Mouse (Mus musculus): ENCODE results near the gene Soga1. TPM values are rescaled to one million over a fixed set of nuclear protein-coding genes. Genes with fewer than 3 reads are reported as not detected.

The Soga1 gene
- total RNA-seq, 2 experiments from 2014 or later, result 15.4 to 20.3 TPM

DNA sequence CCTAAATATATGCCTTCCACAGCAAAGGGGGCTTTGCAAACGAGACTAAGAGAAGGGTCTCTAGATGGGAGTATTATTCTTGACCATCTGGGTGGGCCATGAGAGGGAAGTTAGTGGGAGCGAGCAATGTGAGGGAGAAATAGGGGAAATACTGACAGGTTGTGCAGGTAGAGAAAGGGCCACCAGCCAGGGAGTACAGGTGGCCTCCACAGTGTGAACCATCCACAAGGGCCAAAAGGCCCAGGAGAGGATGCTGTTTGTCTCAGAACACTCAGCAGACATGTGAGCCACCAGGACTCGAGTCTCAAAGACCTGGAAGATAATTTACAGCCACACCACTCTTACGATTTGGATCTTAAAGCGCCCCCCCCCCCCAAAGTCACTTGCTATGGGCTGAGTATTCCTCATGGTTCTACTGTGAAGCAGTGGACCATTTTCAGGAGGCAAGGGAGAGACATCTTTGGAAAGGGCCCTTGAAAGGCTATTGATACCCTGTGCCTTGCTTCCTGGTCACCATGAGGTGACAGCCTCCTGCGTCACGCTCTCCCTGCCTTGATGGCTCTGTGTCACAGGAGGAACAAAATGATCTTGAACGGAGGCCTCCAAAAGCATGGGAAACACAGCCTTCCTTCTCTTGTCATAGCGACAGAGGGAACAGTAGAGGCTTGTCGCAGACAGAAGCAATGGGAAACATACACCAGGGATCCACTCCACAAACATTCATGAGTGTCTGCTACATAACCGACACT, 18.3 kb downstream of the Soga1 start:
- DNase-seq, result no peak

DNA sequence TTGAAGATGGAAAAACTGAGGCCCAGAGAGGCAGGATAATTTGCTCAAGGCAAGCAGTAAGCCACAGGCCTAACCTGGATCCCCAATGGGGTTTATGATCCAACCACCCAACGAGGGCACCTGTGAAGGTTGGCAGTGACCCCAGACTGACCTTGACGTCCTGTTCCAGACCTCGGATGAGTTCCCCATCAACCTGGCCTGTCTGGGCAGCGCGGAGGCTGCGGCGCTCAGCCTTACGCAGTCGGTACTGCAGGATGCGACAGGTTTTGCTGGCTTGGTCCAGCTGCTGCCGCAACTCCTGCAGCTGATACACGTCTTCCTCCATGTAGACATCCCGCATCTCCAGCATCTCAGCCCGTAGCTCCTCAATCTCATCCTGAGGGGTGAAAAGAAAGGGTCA, 19.0 kb downstream of the Soga1 start:
- no peak for DNase-seq

DNA sequence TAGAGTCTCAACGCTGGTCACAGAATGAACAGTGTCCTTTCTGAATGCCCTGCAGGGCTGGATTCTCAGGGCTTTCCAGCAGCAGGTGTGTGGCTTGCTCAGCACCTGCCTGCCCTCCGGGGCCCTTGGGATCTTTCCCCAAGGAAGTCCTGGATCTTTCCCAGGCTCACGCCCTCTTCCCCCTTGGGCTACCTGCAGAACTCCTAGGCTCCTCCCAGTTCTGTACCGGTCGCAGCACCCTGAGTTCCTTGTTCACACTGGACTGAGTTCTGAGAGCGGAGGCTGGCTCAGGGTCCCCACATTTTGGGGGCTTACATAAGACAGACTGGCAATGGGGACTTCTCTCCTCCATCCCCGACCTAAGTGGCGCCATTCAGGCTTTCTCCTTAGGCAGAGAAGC, 19.9 kb downstream of the Soga1 start:
- no peak for DNase-seq

DNA sequence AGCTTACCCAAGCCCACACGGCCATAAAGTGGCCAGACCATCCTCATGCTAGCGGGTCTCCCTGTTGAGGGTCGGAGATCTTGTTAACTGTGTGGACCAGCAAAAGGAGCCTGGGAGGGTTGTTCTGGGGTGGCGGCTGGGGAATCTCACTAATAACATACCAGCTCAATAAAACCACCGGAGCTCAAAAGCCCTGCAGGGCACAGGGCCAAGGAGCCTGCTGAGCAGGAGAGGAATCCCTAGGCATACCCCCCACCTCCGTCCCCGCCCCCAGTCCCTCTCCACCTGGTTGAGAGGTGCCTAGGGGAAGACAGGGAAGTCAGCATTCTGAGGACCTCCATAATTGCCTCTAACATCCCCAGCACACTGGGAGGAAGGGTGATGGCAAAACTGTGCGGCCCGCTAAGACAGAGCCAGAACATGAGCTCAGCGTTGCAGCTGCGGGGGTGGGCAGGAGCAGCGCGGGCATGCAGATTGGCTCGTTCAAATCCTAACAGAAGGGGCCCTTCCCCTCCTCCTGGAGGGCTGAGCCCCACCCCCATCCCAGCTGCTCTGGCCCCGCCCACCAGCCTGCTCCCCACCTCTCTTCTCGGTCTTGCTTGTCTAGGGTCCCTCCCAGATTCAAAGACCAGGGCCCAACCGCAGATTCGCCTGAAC, 20.6 kb downstream of the Soga1 start:
- DNase-seq, result peak; percentile 72

DNA sequence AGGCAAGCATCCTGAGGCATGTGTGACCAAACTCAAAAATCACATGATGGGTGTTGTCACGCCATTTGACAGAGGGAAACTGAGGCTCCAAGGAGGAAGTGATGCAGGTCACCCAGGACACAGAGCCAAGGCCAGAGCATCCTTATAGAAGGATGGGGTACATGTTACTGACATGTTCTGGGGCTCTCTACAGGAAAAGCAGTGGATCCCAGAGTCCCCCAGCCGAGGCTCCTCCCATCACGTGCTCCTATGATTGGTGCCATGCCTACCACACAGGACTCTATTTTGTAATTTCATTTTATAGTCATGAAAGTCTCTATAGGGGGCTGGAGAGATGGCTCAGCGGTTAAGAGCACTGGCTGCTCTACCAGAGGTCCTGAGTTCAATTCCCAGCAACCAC, 21.3 kb downstream of the Soga1 start:
- DNase-seq, result no peak

DNA sequence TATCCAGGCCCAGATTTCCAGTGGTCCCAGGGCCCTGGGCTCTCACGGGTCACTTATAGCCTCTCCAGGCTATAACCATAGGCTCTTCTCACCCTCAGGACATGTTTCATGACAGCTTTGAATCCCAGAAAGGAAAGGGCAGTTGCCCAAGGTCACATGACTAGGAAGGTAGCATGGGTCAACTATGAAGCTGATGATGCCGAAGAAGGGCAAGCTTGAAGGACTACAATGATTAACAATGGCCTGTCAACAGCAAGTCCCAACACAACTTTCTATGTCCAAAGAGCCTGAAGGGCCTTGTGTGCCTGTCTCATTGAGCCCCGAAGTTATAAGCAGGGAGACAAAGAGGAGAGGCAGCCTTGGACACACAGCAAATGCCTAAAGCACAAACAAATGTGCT, 21.9 kb downstream of the Soga1 start:
- no peak for DNase-seq

DNA sequence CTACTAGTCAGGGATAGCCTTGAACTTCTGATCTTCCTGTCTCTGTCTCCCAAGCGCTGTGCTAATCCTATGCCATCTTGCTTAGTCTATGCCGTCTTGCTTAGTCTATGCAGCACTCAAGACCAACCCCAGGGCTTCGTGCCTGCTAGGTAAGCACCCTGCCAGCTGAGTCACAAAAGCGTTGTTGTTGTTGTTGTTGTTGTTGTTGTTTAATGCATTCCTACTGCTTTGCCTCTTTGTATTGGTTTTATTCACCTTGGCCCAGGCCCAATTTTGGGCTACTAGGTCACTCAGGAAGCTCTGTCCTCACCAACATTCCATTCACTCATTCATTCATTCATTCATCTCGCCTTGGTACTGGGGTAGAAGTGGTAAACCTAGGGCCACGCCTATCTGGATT, 23.3 kb downstream of the Soga1 start:
- DNase-seq, result no peak

GRCm38 (mm10) chr2:157054816-157055215, 24.2 kb downstream of the Soga1 start:
- no peak for DNase-seq

DNA sequence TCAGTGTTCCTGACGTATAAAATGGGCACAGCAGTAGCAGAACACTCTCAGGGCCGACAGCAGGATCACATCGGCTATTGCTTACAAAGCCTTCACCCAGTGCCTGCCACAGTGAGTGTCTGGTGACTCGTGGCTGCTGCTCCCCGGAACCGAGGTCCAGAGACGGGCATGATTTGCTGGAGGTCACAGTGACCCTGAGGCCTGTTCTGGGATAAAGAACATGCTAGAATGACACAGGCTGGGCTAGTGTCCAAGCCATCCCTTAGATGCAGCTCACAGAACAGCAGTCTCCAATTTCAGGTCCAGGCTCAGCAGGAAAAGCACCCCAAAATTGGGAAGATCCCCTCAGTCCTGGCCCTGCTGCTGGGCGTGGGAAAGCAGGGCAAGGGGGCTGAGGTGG, 24.8 kb downstream of the Soga1 start:
- no peak for DNase-seq

- no peak for DNase-seq
Measured at GRCm38 (mm10) chr2:157053787-157054186, 25.3 kb downstream of the Soga1 start.

GRCm38 (mm10) chr2:157053124-157053523, 25.9 kb downstream of the Soga1 start:
- no peak for DNase-seq

GRCm38 (mm10) chr2:157052448-157052847, 26.6 kb downstream of the Soga1 start:
- DNase-seq, result no peak

GRCm38 (mm10) chr2:157049831-157050243, 29.2 kb downstream of the Soga1 start:
- no peak for DNase-seq

DNA sequence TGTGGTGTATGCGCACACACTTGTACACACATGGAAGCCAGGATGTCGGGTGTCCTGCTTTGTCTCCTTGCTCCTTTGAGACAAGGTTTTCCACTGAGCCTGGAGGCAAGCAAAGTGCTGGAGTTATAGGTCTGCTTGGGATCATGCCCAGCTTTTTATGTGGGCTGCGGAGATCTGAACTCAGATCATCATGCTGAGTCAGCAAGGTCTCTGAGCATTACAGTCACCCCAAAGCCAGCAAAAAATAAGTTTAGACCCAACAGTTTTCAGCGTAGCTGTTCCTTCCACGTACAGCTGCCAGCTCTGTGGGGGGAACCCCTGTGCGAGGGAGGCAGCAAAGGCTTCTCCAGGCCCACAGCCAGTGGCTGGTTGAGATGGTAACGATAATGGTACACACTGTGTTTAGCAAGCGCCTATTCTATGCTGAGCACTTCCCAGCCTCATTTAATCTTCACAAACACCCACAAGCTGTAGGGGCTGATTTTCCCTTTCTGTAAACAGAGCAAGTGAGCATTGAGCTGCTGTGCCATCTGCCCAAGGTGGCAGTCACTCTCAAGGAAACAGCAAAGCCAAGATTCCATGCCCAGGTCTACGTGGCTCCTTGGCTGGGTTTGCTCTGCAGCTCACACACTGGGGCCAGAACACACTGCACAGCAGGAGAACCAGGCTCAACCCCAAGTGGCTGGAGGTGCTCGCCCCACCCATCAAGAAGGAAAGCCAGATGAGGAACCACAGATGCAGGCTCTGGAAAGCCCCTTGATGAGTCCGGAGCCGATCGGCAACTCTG, 30.5 kb downstream of the Soga1 start:
- no peak for DNase-seq

- DNase-seq, result no peak
Measured at GRCm38 (mm10) chr2:157046956-157047355, 32.1 kb downstream of the Soga1 start.

DNA sequence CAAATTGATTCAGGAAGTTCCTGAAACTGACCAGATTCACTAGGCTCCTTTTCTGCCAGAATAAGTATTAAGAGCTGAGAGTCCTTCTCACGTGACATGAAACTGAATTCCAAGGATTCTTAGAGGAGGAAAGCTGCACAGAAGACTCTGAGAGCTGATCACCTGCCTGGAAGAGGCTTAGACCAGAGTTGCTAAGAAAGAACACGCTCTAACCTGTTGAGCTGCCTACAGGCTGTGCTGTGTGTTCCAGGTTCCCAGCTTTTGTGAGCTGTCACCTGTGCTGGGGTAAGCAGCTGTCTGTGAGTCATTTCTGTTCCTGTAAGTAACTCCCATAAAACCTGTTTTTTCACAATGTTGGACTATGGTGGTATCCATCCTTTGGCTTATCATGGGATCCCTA, 33.1 kb downstream of the Soga1 start:
- DNase-seq, result no peak

GRCm38 (mm10) chr2:157043987-157044386, 35.1 kb downstream of the Soga1 start:
- no peak for DNase-seq

DNA sequence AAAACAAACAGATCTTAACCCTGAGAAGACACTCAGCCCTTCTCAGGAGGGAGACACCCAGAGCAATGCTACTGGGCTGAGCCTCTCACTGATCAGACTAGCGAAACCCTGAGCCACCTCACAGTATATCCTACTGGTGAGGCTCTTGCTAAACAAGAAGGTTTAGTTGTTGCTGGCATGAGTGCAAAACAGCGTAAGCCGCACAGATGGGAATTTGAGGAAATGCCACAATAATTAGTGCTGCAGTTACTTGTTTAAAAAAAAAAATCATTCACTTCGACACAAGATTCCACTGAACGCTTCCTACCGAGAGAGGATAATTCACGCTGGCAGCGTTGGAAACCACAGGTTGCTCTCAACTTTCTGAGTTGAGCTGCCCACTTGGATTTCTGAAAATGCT, 35.5 kb downstream of the Soga1 start:
- DNase-seq, result no peak

GRCm38 (mm10) chr2:157041421-157041820, 37.6 kb downstream of the Soga1 start:
- no peak for DNase-seq

DNA sequence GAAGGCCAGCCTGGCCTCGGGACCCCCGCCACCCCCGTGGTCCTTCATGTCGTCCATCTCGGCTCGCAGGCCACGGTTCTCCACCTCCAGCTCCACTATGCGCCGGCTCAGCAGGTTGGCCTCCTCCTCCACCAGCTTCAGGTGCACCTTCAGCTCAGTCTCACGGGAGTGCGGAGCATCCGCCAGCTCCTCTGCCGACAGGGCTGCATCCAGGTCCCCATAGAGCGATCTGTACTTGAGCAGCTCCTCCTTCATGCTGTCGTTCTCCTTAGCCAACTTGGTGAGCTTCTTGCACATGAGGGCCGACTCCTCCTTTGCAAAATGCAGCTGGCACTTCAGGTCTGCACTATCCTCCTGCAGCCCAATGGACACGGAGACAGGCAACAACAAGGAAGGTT, 38.4 kb downstream of the Soga1 start:
- DNase-seq, result no peak

DNA sequence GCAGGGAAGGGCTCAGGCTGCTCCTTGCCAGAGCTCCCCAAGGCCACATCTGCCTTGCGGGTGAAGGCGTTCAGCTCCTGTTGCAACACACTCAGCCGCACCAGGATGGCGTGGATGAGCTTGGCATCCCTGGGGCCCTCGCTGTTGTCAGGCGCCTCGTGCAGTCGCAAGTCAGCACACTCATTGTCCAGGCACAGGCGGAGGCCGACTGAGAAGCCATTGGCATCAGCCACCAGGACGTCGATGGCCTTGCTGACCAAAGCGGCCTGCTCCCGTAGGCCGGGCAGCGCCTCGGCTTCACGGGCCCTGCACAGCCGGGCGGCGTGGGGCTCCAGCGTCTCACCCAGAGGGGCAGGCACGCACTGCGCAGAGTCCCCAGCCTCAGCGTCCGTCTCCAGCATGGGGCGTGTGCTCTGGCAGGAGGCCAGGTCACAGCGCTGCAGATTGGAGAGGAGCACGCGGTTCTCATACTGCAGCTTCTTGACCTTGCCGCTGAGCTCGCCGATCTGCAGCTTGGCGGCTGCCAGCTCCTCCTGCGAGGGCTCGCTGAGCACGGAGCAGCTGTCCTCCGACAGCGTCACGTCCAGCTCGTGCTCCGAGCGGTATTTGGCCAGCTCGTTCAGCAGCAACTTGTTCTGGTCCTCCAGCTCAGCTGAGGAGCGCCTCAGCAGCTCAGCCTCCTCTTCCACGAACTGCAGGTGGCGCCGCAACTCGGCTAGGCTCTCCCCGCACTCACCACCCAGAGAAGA, 39.0 kb downstream of the Soga1 start:
- DNase-seq, result no peak

GRCm38 (mm10) chr2:157037303-157037702, 41.8 kb downstream of the Soga1 start:
- DNase-seq, result no peak

DNA sequence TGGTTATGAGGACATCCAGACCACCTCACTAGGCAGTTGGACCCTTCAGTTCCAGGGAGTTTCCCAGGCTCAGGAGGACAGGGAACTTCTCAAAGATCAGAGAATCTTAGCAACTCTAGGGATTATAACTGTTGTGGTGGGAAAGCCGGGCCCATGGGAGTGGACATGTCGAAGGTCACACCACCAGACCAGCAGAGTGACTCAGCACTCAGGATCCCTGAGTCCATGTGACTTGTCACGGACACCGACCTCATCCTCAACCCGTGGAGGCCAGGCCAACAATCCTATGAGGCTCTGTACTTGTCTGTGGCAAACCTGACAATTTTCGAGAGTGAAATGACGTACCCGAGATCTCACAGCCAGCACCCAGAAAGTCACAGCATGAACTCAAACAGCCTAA, 42.7 kb downstream of the Soga1 start:
- no peak for DNase-seq
